Mouse (Mus musculus): ENCODE measurements at regions not wholly inside any gene's neighbourhood (a gene's known extent, or its start where the extent isn't known, plus 50 kb on each side); places are given as distances from the start of the nearest gene placed in this dataset.

GRCm38 (mm10) chr13:84760978-84761377 lies 428.2 kb upstream of the Ccnh start:
- no peak for DNase-seq (ENCODE audit: low spot score)

- DNase-seq (ENCODE audit: low spot score): no peak
Measured at GRCm38 (mm10) chr13:84761821-84762220, 427.4 kb upstream of the Ccnh start.

- no peak for DNase-seq (ENCODE audit: low spot score)
Measured at GRCm38 (mm10) chr13:84763916-84764315, 425.3 kb upstream of the Ccnh start.

DNA sequence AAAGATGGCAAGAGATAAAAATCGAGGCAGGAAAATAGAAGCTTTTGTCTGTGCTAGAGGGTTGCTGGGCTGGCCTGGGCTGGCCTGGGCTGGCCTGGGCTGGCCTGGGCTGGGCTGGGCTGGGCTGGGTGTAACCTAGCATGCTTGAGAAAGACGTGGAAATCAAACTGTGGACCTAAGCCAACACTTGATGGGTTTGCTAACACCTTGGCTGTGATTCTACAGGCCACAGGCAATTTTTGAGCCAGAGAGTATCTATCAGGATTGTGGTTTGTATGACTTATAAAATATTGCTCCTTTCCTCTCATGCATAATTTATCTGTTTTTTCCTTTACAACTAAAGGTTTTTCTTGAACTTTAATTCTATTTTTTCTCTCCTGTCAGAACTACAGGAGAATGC lies 417.3 kb upstream of the Ccnh start:
- no peak for DNase-seq (ENCODE audit: low spot score)

GRCm38 (mm10) chr13:84783017-84783937 lies 405.9 kb upstream of the Ccnh start:
- no peak for DNase-seq (ENCODE audit: low spot score)

GRCm38 (mm10) chr13:84804241-84804980 lies 384.8 kb upstream of the Ccnh start:
- DNase-seq (ENCODE audit: low spot score): no peak

GRCm38 (mm10) chr13:84805190-84805589 lies 384.0 kb upstream of the Ccnh start:
- no peak for DNase-seq (ENCODE audit: low spot score)

GRCm38 (mm10) chr13:84809605-84810004 lies 379.6 kb upstream of the Ccnh start:
- no peak for DNase-seq (ENCODE audit: low spot score)

All from heart, adult 8-10 months (tissue).